Mouse (Mus musculus) midbrain, postnatal 0 days (tissue): ENCODE results near the gene Klhl26. TPM values are rescaled to one million over a fixed set of nuclear protein-coding genes. Genes with fewer than 3 reads are reported as not detected.

Source experiments
- ATAC-seq: fragments of 200-750 bp; cut with Nextera tagmentation; 2 replicates; pipeline ENCODE4 v1.8.0; 2017; ENCODE audit warnings: moderate number of reproducible peaks, mild to moderate bottlenecking, moderate TSS enrichment, moderate library complexity; ENCODE audit not compliant: low FRiP score
- DNase-seq: peaks from one replicate; pipeline ENCODE4 v3.0.0-alpha.2; 2015; ENCODE audit warnings: low spot score
- H3K27ac ChIP-seq: fragments of 300-500 bp; sonication (generic); 2 replicates; pipeline ENCODE4 v1.5.1; 2014; ENCODE audit warnings: low read depth, mild to moderate bottlenecking, low read length, mixed read lengths
- H3K27me3 ChIP-seq: fragments of 300-500 bp; sonication (generic); 2 replicates; pipeline ENCODE4 v1.6.1; 2014; ENCODE audit warnings: low read length, control low read depth, mixed read lengths; ENCODE audit not compliant: insufficient read depth
- H3K36me3 ChIP-seq: fragments of 300-500 bp; sonication (generic); 2 replicates; pipeline ENCODE4 v1.6.1; 2014; ENCODE audit warnings: low read length, control low read depth, mixed read lengths; ENCODE audit not compliant: insufficient read depth
- H3K4me1 ChIP-seq: fragments of 300-500 bp; sonication (generic); 2 replicates; pipeline ENCODE4 v1.6.1; 2014; ENCODE audit warnings: mild to moderate bottlenecking, control low read depth, antibody characterized with exemption, low read length, mixed read lengths; ENCODE audit not compliant: insufficient read depth
- H3K4me2 ChIP-seq: fragments of 300-500 bp; sonication (generic); 2 replicates; pipeline ENCODE4 v1.6.1; 2014; ENCODE audit warnings: low read depth, mild to moderate bottlenecking, low read length, mixed read lengths; ENCODE audit not compliant: poor library complexity, severe bottlenecking
- H3K4me3 ChIP-seq: fragments of 300-500 bp; sonication (generic); 2 replicates; pipeline ENCODE4 v1.5.1; 2014; ENCODE audit warnings: low read depth, mild to moderate bottlenecking, low read length, moderate library complexity
- H3K9ac ChIP-seq: fragments of 300-500 bp; sonication (generic); replicated peaks from 2 replicates; pipeline ENCODE4 v1.6.1; 2014; ENCODE audit warnings: mild to moderate bottlenecking, low read length, moderate library complexity, mixed read lengths; ENCODE audit not compliant: poor library complexity, severe bottlenecking
- H3K9me3 ChIP-seq: fragments of 300-500 bp; sonication (generic); 2 replicates; pipeline ENCODE4 v1.6.1; 2016; ENCODE audit warnings: low read length, control low read depth
- CTCF ChIP-seq: IDR thresholded peaks from 2 replicates; pipeline ENCODE4 v1.5.1; 2016; ENCODE audit warnings: antibody characterized with exemption, mild to moderate bottlenecking
- WGBS: fragments of 180-500 bp; shearing (Covaris S2); extraction: QIAGEN DNeasy Blood & Tissue Kit; methylation state at CpG from one replicate; pipeline ENCODE4 v1.1.7; 2014; 5-methylcytosine and 5-hydroxymethylcytosine counted together
- polyA plus RNA-seq: library from polyadenylated mRNA; unstranded; fragments of >200 nt; fragmentation: Nextera tagmentation; extraction: Ambion mirVana; gene quantifications from 2 replicates; pipeline ENCODE4 v1.2.1, GENCODE M21; 2015
- total RNA-seq: library from RNA; depleted of rRNA; stranded (reverse); fragments of >200 nt; gene quantifications from 2 replicates; pipeline ENCODE4 v1.2.3, GENCODE M21; 2014

Gene Klhl26
- total and polyA plus RNA-seq, 2 experiments from 2014 or later = 39.4 to 51.0 TPM

DNA sequence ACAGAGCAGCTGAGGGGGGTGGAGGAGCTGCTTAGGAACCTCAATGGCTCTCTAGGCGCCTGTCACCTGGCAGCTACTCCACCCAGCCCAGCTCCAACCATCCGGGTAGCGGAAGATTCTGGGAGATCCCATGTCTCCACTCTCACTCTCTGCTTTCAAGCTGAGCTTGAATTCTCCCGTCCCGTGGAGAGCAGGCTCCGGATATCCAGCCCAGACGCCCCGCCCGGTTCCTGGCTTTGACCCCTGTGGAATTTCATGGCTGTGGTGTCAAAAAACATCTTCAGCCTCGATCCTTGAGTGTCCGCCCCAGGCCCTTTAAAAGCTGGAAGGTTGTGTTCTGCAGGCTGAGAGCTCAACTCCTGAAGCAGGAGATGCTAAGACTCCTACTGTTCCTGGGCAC, 10.0 kb downstream of the Klhl26 start:
- no peaks in the 10 kb centered on the region for H3K36me3 ChIP-seq
- ATAC-seq = no peak
- H3K4me1 ChIP-seq = 0 out of 2 replicates have a peak, but pooled peaks cover 2% of the 10 kb centered on the region
- H3K9ac ChIP-seq = no peak overlapping the region
- TF ChIP-seq CTCF = no peak
- no peak overlapping the region for H3K4me2 ChIP-seq
- no peaks in the 10 kb centered on the region for H3K9me3 ChIP-seq
- 73% methylated on average over 11 of the region's 11 CpGs for WGBS
- H3K27ac ChIP-seq = no peak overlapping the region
- H3K4me3 ChIP-seq = no peak overlapping the region
- no peaks in the 10 kb centered on the region for H3K27me3 ChIP-seq
- no peak for DNase-seq

DNA sequence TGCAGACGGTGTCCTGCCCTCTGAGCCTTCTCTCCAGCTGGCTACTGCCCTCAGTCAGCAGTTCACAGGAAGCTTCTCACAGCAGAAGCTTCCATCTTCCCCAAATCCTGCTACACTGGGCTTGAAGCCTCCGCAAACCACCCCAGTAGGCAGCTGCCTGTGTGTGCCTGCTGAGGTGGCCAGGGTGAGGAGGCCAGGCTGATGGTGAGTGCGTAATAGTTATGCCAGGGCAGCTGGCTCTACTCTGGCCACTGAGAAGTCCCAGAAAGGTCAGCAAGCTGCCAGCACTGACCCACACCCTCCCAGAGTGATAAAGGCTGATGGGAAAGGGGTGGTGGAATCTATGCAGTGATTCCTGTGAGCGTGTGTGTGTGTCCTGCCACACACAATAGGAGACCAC, 10.5 kb downstream of the Klhl26 start:
- Histone ChIP-seq H3K4me1 (0 out of 2 replicates have a peak, but pooled peaks cover 2% of the 10 kb centered on the region), H3K36me3 (no peaks in the 10 kb centered on the region), H3K9ac (no peak overlapping the region), H3K9me3 (no peaks in the 10 kb centered on the region), H3K4me2 (no peak overlapping the region), H3K4me3 (no peak overlapping the region), H3K27me3 (no peaks in the 10 kb centered on the region), H3K27ac (no peak overlapping the region)
- WGBS = 85% methylated on average over 4 of the region's 4 CpGs
- ATAC-seq = no peak
- no peak for DNase-seq
- TF ChIP-seq CTCF = no peak

DNA sequence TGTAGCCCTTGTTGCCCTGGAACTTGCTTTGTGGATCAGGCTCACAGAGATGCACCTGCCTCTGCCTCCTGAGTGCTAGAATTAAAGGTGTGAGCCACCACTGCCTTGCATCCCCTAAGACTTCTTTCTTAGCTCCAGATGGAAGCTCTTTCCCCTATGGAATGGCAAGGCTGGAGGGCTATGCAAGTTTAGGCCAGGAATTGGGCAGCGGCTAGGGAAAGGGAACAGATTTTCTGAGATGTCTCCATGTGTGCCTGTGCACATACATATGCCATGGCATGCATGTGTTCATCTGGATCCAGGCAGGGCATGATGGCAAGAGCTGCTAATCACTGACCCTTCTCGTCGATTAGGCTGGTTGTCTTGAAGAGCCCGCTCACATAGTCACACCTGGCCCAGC, 11.1 kb downstream of the Klhl26 start:
- no peak for TF ChIP-seq CTCF
- DNase-seq = no peak
- H3K27ac ChIP-seq = no peak overlapping the region

DNA sequence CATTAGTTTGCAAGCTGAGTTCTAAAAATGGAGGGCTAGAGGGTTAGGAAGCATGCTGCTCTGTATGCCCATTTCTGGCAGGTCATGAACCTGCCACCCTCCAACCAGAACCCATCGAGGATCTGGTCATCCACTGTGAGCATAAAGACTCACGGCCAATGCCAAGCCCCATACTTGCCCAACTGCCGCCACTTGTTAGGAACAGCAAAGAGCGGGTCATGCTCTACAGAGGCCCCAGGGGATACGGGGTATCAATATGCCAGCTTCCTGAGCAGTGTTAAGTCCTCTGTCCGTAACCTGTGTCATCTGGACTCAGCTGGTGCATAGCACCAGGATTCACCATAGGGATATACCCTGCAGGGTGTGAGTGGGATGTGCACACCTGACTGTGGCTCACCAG, 12.6 kb downstream of the Klhl26 start:
- WGBS = 92% methylated on average over 6 of the region's 6 CpGs
- Histone ChIP-seq H3K9me3 (no peaks in the 10 kb centered on the region), H3K27me3 (no peaks in the 10 kb centered on the region)

More for the DNA sequence above, 11.1 kb downstream of the Klhl26 start:
- no peaks in the 10 kb centered on the region for H3K36me3 ChIP-seq
- H3K27me3 ChIP-seq = no peaks in the 10 kb centered on the region
- no peak overlapping the region for H3K4me3 ChIP-seq
- no peak for ATAC-seq
- 97% methylated on average over 4 of the region's 4 CpGs for WGBS
- 0 out of 2 replicates have a peak, but pooled peaks cover 2% of the 10 kb centered on the region for H3K4me1 ChIP-seq
- H3K9ac ChIP-seq = no peak overlapping the region
- no peak overlapping the region for H3K4me2 ChIP-seq
- no peaks in the 10 kb centered on the region for H3K9me3 ChIP-seq

DNA sequence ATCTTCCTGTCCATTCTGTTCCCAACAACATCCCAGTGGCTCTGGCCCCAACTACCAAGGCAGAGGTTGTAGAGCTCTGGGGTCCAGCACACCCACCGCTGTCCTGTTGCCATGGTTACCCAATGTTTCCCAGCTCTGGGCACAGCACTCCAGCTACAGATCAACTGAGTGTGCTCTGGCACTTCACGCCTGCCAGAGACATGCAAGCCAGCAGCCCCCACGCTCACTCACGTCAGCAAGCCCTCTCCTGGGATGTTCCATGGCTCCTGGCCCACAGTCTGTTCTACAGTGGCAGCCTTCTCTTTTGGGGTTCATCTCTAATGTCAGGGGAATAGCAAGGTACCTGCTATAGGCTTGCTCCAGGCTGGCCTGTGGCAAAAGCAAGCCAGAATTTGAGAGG, 13.5 kb downstream of the Klhl26 start:
- no peak overlapping the region for H3K4me2 ChIP-seq
- peaks cover 2% of the 10 kb centered on the region; the same call in 1 of the 2 replicates for H3K36me3 ChIP-seq
- ATAC-seq (no peak), DNase-seq (peak; percentile 33)
- no peak overlapping the region for H3K4me3 ChIP-seq
- WGBS = 46% methylated on average over 4 of the region's 4 CpGs
- H3K27me3 ChIP-seq = no peaks in the 10 kb centered on the region
- H3K27ac ChIP-seq = no peak overlapping the region
- TF ChIP-seq CTCF = no peak
- H3K9ac ChIP-seq = no peak overlapping the region
- no peaks in the 10 kb centered on the region for H3K9me3 ChIP-seq
- H3K4me1 ChIP-seq = 0 out of 2 replicates have a peak, but pooled peaks cover 2% of the 10 kb centered on the region

More for the DNA sequence above, 12.6 kb downstream of the Klhl26 start:
- Histone ChIP-seq H3K36me3 (peaks cover 2% of the 10 kb centered on the region; the same call in 1 of the 2 replicates), H3K4me3 (no peak overlapping the region), H3K4me1 (0 out of 2 replicates have a peak, but pooled peaks cover 2% of the 10 kb centered on the region), H3K4me2 (no peak overlapping the region), H3K27ac (no peak overlapping the region), H3K9ac (no peak overlapping the region)
- no peak for TF ChIP-seq CTCF
- ATAC-seq = no peak
- DNase-seq = no peak

DNA sequence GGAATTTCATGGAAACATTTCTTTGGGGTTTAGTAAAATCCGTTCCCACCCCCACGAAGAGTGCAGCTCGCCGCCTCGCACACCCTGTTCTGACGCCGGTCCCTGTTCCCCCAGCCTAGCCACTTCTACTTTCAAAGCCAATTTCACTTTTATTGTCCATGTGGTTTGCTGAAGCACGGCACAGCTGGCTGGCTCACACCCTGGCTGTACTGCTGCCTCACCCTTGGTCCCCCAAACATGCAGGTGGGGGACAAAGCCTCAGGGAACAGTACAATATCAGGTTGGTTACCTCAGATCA, 14.3 kb downstream of the Klhl26 start:
- no peak for ATAC-seq
- 89% methylated on average over 8 of the region's 8 CpGs for WGBS
- no peak for DNase-seq

More for the DNA sequence above, 14.3 kb downstream of the Klhl26 start:
- H3K27me3 ChIP-seq = no peaks in the 10 kb centered on the region
- no peak overlapping the region for H3K4me2 ChIP-seq
- peaks cover 2% of the 10 kb centered on the region; the same call in 1 of the 2 replicates for H3K36me3 ChIP-seq
- no peak overlapping the region for H3K9ac ChIP-seq
- no peaks in the 10 kb centered on the region for H3K9me3 ChIP-seq
- no peak for TF ChIP-seq CTCF
- 0 out of 2 replicates have a peak, but pooled peaks cover 2% of the 10 kb centered on the region for H3K4me1 ChIP-seq
- H3K4me3 ChIP-seq = no peak overlapping the region
- H3K27ac ChIP-seq = no peak overlapping the region
